Mouse (Mus musculus): ENCODE measurements around the gene Mns1.

GRCm38 (mm10) chr9:72418443-72418842 is 19.4 kb upstream of the Mns1 start:
- TF ChIP-seq POLR2A (IDR thresholded peaks at IDR 0.05; ENCODE audit: low read depth, low read length) = no peak
- no peak for TF ChIP-seq CTCF (IDR thresholded peaks at IDR 0.05; ENCODE audit: borderline replicate concordance, insufficient read depth, low read length)
